Mouse (Mus musculus) myocyte (in vitro differentiated cells): ENCODE measurements around the gene Tmem158.

Experiments
- CEBPB ChIP-seq: IDR thresholded peaks from 2 replicates; pipeline ENCODE4 v1.6.1; 2011; ENCODE audit warnings: mild to moderate bottlenecking, moderate library complexity; ENCODE audit not compliant: poor library complexity, insufficient read depth, severe bottlenecking
- E2F4 ChIP-seq: IDR thresholded peaks from one replicate; pipeline ENCODE4 v1.6.1; 2011; ENCODE audit warnings: mild to moderate bottlenecking, control low read depth, moderate library complexity; ENCODE audit not compliant: insufficient read depth
- MAX ChIP-seq: IDR thresholded peaks from one replicate; pipeline ENCODE4 v1.6.1; 2011; ENCODE audit warnings: low read depth, mild to moderate bottlenecking, control low read depth
- MYOD1 ChIP-seq, 3 experiments: IDR thresholded peaks; one replicate each; pipeline ENCODE4 v1.6.1; 2011; ENCODE audit warnings: control low read depth in 2 of 3, low read depth in 2 of 3, mild to moderate bottlenecking in 2 of 3, moderate library complexity in 1 of 3; ENCODE audit not compliant: insufficient read length in 2 of 3, control insufficient read depth in 1 of 3
- MYOG ChIP-seq, 3 experiments: IDR thresholded peaks; one replicate each; pipeline ENCODE4 v1.6.1; 2011; ENCODE audit warnings: control low read depth in 2 of 3, low read depth in 2 of 3, mild to moderate bottlenecking in 2 of 3; ENCODE audit not compliant: insufficient read length in 2 of 3, control insufficient read depth in 1 of 3, insufficient read depth in 1 of 3
- POLR2A ChIP-seq: IDR thresholded peaks from one replicate; pipeline ENCODE4 v1.6.1; 2011; ENCODE audit warnings: low read depth, mild to moderate bottlenecking, control low read depth, moderate library complexity; ENCODE audit not compliant: insufficient read length
- POLR2AphosphoS2 ChIP-seq: IDR thresholded peaks from one replicate; pipeline ENCODE4 v1.6.1; 2011; ENCODE audit warnings: low read depth, control low read depth; ENCODE audit not compliant: insufficient read length
- SRF ChIP-seq: IDR thresholded peaks from one replicate; pipeline ENCODE4 v1.6.1; 2011; ENCODE audit warnings: low read depth; ENCODE audit not compliant: control insufficient read depth, insufficient read length
- TCF12 ChIP-seq: IDR thresholded peaks from one replicate; pipeline ENCODE4 v1.6.1; 2011; ENCODE audit warnings: mild to moderate bottlenecking, control low read depth; ENCODE audit not compliant: poor library complexity, insufficient read depth, severe bottlenecking
- TCF3 ChIP-seq: IDR thresholded peaks from one replicate; pipeline ENCODE4 v1.6.1; 2011; ENCODE audit warnings: low read depth, control low read depth; ENCODE audit not compliant: insufficient read length
- USF1 ChIP-seq: IDR thresholded peaks from one replicate; pipeline ENCODE4 v1.6.1; 2011; ENCODE audit warnings: low read depth, mild to moderate bottlenecking, control low read depth, moderate library complexity

- TF ChIP-seq CEBPB (no peak), POLR2A (no peak), SRF (no peak), MAX (no peak), USF1 (no peak), POLR2AphosphoS2 (no peak), E2F4 (no peak), TCF12 (no peak), MYOD1 (IDR thresholded peaks at IDR 0.05; ENCODE audit: control insufficient read depth in 1 of 3, insufficient read length in 2 of 3, low read depth in 2 of 3) (no peak), MYOG (IDR thresholded peaks at IDR 0.05; ENCODE audit: control insufficient read depth in 1 of 3, insufficient read depth in 1 of 3, insufficient read length in 2 of 3, low read depth in 2 of 3) (no peak), TCF3 (no peak)
Observed at GRCm38 (mm10) chr9:123258796-123259195, 1.8 kb downstream of the Tmem158 start.
